Mouse (Mus musculus): Measurements from ENCODE around the gene Gm3625.

Gene Gm3625

DNA sequence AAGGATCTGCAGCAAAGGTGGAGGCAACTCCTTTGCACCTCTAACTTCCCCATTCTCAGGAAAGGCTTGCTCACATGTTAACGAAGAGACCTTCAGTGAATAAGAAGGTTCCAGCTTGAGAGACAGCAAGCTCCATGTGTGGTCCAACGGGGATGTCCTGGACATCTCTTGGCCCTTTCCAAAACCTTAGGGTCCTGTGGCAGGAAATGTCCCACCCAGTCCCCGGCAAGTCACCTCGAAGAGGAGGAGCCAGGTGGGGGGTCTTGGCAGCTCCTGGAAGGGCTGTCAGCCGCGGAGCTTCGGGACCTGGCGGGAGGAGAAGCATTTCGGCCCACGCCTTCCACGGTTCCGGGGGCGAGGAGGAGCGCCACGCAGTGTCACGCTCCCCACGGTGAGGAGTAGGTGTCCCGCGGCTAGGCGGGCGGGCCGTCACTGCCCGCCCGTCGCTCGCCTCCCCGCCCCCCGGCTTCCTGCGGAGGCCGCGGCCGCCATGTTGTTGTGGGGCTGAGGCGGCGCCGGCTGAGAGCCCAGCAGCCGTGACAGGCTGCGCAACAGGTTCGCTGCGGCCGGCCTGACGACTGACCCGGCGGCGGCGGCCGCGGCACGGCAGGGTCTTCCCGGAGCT, at the start of gene Gm3625, which contains the start of gene Itsn2:
TSS of gene Gm3625 (minus strand) at position 387 of the 625 bp plus-strand sequence.
TSS of gene Itsn2 (plus strand) at position 98 of the 625 bp plus-strand sequence.
- DNase-seq (ENCODE audit: low read depth) = peak; percentile 82

DNA sequence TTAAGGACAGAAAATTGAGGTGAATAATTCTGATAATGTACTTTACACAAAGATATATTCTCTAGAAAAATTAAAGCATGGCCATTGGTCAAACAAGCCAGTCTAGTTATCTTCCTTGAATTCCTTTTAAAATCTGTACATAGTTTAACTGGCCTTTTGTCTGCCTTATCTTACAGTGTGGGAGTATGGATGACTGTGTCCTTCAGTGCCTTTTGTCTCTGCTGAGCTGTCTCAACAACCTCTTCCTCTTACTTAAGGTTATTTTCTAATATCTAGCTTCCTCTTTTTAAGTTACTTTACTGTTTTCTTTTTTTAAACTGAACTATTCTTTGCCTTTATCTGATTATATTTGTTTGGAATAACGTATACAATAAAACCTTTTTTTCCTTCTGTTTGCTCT, 48.0 kb upstream of the Gm3625 start:
- DNase-seq (ENCODE audit: low read depth) = no peak

DNA sequence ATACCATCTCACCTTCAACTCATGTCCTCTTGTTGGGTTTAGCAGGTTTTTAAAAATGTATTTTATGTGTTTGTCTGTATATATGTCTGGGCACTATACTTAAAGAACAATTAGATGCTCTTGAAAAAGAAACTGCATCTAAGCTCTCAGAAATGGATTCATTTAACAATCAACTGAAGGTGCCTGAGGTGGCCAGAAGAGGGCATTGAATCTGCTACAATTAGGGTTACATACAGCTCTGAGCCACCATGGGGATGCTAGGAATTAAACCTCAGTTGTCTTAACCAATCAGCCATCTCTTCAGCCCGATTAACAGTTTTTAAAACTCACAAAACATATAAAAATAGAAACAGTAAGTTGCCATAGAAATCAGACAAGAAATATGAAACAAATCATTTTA, 45.7 kb upstream of the Gm3625 start:
- DNase-seq (ENCODE audit: low read depth) = peak; percentile 22

DNA sequence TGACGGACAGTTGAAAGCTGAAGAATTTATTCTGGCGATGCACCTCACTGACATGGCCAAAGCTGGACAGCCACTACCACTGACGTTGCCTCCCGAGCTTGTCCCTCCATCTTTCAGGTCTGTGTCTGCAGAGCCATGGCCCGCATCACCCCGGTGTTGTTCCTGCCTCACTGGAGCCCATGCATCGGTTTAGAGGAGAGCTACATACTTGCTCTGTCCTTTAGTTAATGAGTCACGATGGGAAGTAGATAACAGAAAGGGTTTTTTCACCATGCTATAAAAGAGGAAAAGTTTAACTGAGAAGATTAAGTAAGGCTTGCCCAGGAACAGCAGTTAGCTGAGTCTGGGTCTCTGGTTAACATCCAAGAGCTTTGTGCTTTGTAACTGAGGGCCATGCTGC, 40.2 kb upstream of the Gm3625 start:
- DNase-seq (ENCODE audit: low read depth) = no peak

DNA sequence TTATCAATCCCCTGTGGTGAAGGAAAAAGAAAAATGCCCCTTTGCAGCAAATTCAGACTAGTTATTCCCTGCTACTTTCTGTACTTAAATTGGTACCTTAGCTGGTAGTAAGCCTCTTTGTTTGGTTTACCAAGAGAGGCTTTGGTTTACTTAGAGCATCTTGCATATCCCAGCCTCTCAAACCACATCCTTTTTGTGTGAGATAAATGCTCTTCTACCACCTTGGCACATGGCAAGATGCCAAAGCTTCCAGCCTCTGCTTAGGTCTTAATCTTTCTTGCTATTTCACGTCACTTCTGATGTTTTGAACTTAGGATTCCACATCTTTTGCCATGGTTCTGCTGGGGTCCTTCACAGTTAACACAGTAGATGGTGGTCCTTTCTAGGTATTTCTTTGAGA, 31.5 kb upstream of the Gm3625 start:
- DNase-seq (ENCODE audit: low read depth) = no peak

DNA sequence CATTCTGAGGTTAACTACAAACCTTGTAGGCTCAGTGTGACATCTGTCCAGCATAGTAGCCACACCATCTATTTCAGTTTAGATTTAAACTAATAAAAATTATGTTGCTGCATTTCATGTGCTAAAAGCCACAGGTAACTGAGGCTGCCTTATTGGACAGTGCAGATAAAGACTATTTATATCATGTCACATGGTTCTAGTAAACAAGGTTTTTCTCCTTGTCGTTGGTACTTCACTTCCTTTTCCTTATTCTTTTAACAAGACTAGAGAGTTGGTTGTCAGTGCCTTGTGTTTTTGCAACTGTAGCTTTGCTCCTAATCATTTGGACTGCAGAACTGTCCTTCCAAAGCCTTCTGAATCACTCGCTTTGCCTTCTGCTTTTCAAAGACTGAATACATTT, 22.0 kb upstream of the Gm3625 start:
- no peak for DNase-seq (ENCODE audit: low read depth)

DNA sequence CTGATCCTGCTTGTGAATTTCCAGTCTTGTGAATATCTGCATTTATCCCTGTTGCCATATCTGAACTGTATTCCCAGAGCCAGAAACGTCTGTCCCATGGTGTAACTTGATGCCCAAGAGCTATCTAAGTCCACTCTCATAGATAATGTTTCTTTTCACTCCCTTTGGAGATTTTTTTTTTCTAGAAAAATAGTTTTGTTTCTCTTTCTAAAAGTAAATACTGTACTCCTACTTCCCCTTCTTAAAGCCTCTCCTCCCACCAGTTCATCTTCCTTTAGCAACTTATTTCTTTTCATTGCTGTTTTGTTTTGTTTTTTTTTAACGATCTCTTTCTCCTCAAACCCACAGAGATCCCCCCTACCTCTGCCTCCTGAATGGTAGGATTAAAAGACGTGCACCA, 13.9 kb upstream of the Gm3625 start:
- DNase-seq (ENCODE audit: low read depth) = no peak

DNA sequence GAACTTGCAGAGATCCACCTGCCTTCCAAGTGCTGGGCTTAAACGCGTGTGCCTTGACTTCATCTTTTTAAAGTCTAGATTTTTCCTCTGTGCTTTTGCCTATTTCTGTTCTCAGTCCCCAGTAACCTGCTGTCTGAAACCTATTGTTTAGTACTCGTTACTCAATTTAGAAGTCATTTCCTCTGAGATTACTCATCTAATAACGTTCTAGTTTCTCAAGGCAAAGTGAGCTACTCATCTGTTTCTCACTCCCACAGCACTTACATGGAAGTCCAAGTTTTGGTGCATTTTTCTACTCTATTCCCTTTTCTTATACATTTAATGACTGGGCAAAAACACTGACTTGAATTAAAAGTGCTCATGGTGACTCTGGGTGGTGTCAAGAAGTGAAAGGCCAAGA, 7.0 kb upstream of the Gm3625 start:
- peak; percentile 5 for DNase-seq (ENCODE audit: low read depth)

DNA sequence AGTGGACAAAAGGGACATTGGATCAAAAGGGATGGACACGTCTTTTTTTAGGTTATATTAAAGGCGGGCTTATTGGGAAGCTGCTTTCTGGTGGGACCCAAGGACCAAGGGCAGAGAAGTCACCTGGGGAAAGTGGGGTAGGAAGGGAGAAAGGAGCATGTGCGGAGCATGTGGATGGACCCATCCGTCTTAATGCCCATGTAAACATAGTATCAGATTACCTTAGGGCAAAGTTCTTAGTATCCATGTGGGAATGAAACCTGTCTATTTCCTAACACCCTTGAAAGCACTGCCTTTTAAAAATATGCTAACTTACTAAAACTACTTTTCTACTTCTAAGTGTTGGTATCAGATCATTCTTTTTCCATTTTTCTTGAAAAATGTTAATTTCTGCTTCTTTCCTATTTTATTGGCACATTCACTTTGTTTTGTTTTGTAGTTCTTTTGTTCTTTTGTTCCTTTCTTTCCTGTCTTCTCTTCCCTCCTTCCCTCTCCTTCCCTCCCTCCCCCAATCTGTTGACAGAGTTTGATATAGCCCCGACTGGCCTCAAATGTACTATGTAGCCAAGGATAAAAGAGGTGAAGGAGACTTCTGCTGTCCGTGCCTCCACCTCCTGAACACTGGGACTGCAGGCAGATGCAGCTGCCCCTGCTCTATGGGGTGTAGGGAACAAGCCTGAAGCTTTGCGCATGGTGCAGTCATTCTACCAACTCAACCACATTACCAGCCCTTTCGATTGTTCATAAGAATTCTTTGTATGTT, 6.1 kb upstream of the Gm3625 start:
- DNase-seq (ENCODE audit: low read depth) = no peak

DNA sequence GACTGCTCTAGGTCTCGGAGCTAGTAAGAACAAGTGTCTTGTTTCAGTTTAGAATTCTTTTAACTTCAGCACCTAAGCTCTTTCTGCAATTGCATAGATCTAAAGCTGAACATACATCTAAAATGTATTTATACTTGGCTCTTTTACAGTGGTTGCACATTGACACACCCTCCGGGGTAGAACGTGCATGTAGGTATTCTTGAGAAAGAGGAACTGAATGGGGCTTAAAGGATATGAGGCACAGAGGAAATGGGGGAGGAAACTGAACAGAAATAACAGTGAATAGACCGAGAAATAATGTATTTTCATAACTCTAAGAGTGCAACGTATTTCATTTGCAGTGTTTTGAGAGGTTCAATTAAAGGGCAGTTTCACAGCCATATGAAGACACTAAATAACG, 2.3 kb upstream of the Gm3625 start:
- DNase-seq (ENCODE audit: low read depth) = no peak

DNA sequence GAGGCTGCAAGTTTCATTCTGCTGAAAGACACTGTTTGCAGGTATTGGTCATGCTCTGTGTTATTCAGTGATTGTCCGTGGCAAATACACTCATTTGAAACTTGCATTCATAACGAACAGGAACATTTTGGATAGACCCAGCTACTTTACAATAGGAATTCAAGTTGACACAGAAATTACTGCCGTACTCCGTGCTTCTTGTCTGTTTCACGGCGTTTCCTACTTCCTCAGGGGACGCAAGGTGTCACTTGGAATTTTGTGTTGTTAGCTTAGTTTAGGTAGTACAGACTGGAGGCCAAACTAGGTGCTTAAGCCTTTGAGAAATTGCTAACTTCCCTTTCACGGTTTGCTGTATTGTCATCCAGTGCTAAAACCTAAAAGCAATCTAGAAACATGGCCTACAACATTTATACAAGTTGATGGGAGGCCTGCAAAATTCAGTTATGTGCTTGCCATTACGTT, 1.2 kb upstream of the Gm3625 start:
- DNase-seq (ENCODE audit: low read depth) = no peak

DNA sequence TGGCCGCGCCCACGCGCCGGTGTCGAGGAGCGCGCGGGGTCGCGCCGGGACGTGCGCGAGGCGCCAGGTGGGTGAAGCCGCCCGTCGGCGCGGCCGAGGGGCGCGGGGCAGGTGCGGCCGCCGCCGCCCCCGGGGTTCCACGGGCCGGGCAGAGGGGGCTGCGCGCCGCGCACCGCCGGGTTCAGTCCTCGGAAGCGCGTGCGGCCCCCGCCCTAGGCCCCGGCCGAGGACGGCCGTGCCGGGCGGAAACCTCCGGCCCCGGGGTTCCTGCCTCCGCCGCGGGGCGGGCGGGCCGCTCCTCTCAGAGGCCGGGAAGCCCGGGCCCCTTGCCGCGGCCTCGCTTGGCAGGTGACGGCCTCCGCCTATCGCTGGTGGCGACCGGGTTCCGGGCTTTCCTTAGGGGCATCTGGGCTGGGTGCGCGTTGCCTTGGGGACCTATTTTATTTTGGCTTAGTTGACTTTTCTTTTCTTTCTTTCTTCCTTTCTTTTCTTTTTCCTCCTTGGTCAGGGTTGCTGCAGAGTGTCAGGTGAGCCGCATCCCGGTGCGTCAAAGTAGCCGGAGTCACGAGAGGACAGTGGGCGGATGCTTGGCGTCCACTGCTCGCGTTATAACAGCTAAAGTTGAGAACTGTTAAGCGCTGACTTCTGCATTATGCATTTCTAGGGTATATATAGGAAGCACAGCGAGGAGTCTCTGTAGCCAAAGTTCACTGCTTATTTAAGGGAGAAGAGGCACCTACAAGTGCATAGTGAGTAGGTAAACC, 621 bp upstream of the Gm3625 start:
- peak; percentile 68 for DNase-seq (ENCODE audit: low read depth)

DNA sequence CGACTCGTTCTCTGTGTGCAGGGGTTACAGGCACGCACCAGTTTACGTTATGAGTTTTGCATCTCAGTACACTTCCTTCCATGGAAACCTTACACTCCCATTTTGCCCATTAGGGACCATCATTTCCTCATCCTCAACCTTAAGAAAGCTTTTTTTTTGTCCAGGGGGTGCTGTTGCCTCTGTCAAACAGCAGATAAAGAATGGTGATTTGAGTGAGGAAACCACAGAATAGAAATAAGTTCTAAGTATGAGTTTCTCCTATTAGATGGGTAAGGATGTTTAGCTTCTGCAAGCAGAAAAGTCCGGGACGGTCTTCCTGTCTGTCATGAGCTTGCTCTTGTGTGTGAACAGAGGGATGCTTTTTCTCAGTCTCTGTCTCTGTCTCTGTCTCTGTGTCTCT, 702 bp downstream of the Gm3625 start:
- DNase-seq (ENCODE audit: low read depth) = peak; percentile 63

DNA sequence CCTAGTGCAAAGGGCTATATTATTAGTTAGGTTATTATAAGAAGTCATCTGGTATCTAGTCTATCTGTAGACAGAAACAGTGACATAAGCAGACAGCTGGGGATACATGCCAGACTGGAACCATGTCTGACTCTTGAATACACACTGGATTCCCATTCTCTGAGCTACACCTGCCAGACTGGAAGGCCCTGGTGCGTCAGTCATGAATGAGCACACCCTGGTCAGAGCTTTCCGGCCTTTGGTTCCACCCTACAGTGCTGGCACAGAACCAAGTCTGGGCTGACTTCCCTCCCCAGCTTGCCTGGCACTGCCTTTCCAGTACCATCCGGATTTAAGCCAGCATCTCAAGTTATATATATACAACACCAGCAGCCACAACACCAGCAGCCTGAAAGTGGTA, 4.1 kb downstream of the Gm3625 start:
- peak; percentile 26 for DNase-seq (ENCODE audit: low read depth)

DNA sequence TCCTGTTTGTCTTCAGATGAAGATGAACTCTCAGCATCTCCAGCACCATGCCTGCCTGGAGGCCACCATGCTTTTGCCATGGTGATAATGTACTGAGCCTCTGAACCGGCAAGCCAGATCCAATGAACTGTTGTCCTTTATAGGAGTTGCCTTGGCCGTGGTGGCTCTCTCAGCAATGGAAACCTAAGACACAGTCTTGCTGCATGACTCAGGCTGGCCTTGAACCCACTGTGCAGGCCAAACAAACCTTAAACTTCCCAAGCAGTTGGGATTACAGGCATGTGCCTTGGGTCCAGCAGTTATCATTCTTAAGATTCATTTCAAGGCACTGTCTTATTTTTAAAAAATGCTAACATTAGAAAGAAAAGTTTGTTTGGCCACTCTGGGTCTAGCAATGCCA, 4.9 kb downstream of the Gm3625 start:
- DNase-seq (ENCODE audit: low read depth) = peak; percentile 37

DNA sequence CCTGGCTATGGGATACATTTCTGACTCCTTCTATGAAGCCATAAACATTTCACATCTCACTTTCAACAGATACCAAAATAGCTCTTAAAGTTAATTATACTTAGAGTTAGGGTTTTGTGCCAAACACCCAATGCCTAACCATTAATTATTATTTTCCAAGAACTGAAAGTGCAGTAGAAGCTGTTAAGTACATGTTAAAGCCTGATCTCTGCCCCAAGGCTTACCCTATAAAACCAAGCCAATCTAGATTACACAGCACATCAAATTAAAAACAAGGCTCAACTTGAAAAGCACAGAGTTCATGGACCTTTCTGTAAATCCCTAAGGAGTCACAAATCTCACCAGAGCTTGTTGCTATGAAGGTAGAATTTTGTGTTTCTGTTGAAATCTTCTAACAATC, 10.4 kb downstream of the Gm3625 start:
- no peak for DNase-seq (ENCODE audit: low read depth)

DNA sequence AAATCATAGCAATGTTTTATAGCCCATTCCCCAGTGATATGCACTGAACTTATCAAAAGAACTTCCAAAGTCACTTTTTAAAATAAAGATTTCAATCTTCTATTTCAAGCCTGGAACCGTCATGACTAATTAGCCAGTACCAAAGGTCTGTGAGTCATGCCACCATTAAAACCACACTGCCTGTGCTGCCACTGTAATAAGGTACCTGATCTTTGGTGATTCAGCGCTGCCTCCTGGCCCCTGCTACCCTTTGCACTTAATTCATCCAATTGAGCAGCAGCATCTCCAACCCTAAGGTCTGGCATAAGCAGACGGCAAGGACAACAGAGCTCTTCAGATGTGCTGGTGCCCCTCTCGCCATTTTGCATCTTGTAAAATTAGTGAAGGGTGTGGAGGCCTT, 18.7 kb downstream of the Gm3625 start:
- DNase-seq (ENCODE audit: low read depth) = no peak

DNA sequence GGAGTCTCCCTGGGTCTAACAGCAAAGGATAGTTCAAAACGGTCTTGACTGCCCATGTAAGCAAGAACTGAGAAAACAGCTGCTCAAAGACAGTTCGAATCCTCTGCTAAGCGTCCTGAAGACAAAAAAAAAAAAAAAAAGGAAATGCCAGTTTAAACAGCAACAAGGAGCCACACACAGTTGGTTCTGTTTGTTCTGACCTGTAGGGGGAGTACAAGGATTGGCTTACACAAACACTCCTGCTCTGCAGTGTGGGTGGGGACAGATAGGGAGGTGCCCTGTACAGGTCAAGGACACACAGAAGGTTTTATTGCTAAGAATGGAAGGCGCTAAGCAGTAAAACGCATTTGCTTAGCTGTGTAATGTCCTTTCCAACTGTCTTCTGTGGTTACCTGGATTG, 20.9 kb downstream of the Gm3625 start:
- peak; percentile 70 for DNase-seq (ENCODE audit: low read depth)

DNA sequence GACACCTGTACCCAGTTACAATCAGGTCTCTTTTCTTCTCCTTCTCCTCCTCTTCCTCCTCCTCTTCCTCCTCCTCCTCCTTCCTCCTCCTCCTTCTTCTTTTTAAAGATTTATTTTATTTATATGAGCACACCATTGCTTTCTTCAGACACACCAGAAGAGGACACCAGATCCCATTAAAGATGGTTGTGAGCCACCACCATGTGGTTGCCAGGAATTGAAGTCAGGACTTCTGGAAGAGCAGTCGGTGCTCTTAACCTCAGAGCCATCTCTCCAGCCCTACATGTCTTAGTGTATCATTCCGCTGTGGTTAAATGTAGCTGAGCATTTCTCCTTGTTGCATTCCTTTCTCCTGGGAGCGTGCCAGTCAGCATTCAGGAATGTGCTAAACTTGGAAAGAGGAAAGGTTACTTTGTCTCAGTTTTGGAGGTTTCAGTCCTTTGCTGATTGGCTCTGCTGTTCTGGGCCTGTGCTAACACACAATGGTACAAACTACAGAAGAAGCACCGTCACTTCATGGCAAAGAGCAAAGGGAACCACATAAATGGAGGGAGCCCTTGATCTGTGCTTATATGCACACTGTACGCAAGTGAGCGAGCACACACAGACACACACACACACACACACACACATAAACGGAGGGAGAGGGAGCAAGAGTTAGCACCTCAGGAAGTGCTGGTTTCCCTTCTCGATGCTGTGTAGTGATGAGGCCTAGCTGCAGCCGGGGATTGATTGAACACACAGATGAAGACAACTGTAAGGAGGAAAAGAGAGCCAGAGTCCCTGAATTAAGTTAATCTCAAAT, 34.0 kb downstream of the Gm3625 start:
- DNase-seq (ENCODE audit: low read depth) = peak; percentile 97

DNA sequence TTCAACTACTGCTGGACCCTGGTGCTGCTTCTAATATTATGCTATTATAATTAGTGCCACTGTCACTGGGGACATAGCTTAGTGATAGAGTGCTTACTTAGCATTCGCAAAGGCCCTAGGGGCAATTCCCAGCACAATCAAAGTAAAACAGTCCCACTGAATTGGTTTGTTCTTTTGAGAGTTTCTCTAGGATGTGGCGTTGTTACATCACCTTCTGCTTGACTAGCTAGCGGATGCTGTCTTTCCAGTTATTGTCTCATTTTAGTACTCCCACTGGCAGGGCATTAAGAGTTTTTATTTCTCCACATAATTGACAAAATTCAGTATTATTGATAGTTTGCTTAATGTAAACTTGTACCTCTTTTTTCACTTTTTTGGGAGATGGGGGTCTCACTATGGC, 34.7 kb downstream of the Gm3625 start:
- no peak for DNase-seq (ENCODE audit: low read depth)

DNA sequence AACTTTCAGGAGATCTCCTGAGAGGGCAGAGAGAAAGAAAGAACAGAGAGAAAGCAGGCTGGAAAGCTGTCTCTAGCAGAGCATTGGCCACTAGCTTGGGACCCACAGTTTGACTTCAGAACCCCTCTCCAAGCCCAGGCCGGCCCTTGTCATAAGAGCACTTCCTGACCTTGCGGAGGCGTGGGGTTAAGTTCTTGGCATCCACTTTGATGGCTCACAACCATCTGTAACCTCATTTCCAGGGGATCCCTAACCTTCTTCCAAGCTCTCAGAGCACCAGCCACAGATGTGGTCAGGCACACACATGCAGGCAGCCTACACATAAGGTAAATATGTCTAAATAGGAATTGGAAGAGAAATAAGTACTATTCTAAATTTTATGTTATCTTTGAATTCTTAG, 35.3 kb downstream of the Gm3625 start:
- peak; percentile 42 for DNase-seq (ENCODE audit: low read depth)

DNA sequence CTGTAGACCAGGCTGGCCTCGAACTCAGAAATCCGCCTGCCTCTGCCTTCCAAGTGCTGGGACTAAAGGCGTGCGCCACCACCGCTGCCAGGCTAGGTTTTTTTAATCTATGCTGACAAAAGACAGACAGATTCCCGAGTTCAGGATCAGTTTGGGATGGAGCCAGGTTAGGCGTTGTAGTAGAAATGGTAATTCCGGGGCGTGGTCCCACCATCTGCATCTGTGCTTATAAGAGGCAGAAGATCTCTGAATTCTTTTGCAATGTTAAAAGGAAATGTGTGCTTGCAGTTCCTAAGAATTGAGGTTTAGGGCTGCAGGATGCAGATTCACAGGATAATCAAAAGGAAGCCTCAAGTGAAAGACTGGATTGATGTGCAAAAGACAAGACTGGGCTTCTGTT, 35.8 kb downstream of the Gm3625 start:
- peak; percentile 26 for DNase-seq (ENCODE audit: low read depth)

Measured in NIH3T3 (cell line).